Mouse (Mus musculus) heart, embryonic 13.5 days (tissue): ENCODE measurements around the gene Spns1. TPM values are rescaled to one million over a fixed set of nuclear protein-coding genes. Genes with fewer than 3 reads are reported as not detected.
"Not testable (repeated sequence)": the region's sequence is repeated elsewhere in the genome, so short reads cannot be mapped to it uniquely, and the experiment has no call there.

Experiments used
- ATAC-seq: fragments of 200-750 bp; cut with Nextera tagmentation; 2 replicates; pipeline ENCODE4 v1.8.0; 2017; ENCODE audit warnings: moderate TSS enrichment; ENCODE audit not compliant: insufficient number of reproducible peaks, low FRiP score, low TSS enrichment; ENCODE audit errors: extremely low read depth
- H3K27ac ChIP-seq: fragments of 300-500 bp; sonication (generic); replicated peaks from 2 replicates; pipeline ENCODE4 v1.5.1; 2015; ENCODE audit warnings: moderate library complexity, mild to moderate bottlenecking, inconsistent platforms
- H3K27me3 ChIP-seq: fragments of 300-500 bp; sonication (generic); replicated peaks from 2 replicates; pipeline ENCODE4 v1.6.1; 2015; ENCODE audit warnings: mild to moderate bottlenecking, inconsistent platforms
- H3K36me3 ChIP-seq: fragments of 300-500 bp; sonication (generic); 2 replicates; pipeline ENCODE4 v1.6.1; 2015; ENCODE audit warnings: mild to moderate bottlenecking, inconsistent platforms
- H3K4me1 ChIP-seq: fragments of 300-500 bp; sonication (generic); 2 replicates; pipeline ENCODE4 v1.6.1; 2015; ENCODE audit warnings: inconsistent platforms
- H3K4me2 ChIP-seq: fragments of 300-500 bp; sonication (generic); 2 replicates; pipeline ENCODE4 v1.6.1; 2015; ENCODE audit warnings: inconsistent platforms, mild to moderate bottlenecking, moderate library complexity
- H3K4me3 ChIP-seq: fragments of 300-500 bp; sonication (generic); 2 replicates; pipeline ENCODE4 v1.5.1; 2015; ENCODE audit warnings: moderate library complexity, mild to moderate bottlenecking, inconsistent platforms
- H3K9ac ChIP-seq: fragments of 300-500 bp; sonication (generic); 2 replicates; pipeline ENCODE4 v1.6.1; 2015; ENCODE audit warnings: inconsistent platforms, mild to moderate bottlenecking, moderate library complexity
- H3K9me3 ChIP-seq: fragments of 300-500 bp; sonication (generic); 2 replicates; pipeline ENCODE4 v1.6.1; 2016; ENCODE audit warnings: inconsistent platforms
- WGBS: fragments of 180-500 bp; shearing (Covaris S2); methylation state at CpG from one replicate; pipeline ENCODE4 v1.1.7; 2015; ENCODE audit warnings: mixed read lengths; 5-methylcytosine and 5-hydroxymethylcytosine counted together
- polyA plus RNA-seq: library from polyadenylated mRNA; unstranded; fragments of >200 nt; fragmentation: Nextera tagmentation; extraction: Ambion mirVana; gene quantifications from 2 replicates; pipeline ENCODE4 v1.2.1, GENCODE M21; 2015

Gene Spns1
- polyA plus RNA-seq, result 43.7 and 44.9 TPM in 2 replicates

- WGBS, result under 1% methylated on average over 33 of the region's 33 CpGs
- H3K4me3 ChIP-seq, result peak within 1 kb of the TSS; percentile 98
- ATAC-seq, result peak; percentile 91
- peaks cover 21% of the 10 kb centered on the region for H3K4me1 ChIP-seq
- peaks cover 4% of the 10 kb centered on the region; the same call in 1 of the 2 replicates for H3K27me3 ChIP-seq
- H3K9me3 ChIP-seq, result no peaks in the 10 kb centered on the region
- peak within 1 kb of the TSS; percentile 49 for H3K27ac ChIP-seq
- peak within 1 kb of the TSS; percentile 98 for H3K4me2 ChIP-seq
- peak within 1 kb of the TSS; percentile 95 for H3K9ac ChIP-seq
- H3K36me3 ChIP-seq, result peaks cover 30% of the 10 kb centered on the region
These were observed at the start of gene Spns1 for GRCm38 (mm10) chr7:126377278-126378158. Gene Spns1, minus strand, starts transcription at chr7:126377450.

- H3K4me2 ChIP-seq, result no peak overlapping the region
- no peak for ATAC-seq
- H3K27ac ChIP-seq, result no peak overlapping the region
- no peak overlapping the region for H3K9ac ChIP-seq
- no peaks in the 10 kb centered on the region for H3K27me3 ChIP-seq
- no peaks in the 10 kb centered on the region for H3K36me3 ChIP-seq
- no peaks in the 10 kb centered on the region for H3K9me3 ChIP-seq
- WGBS, result 61% methylated on average over 6 of the region's 6 CpGs
- no peak overlapping the region for H3K4me3 ChIP-seq
- peaks cover 8% of the 10 kb centered on the region for H3K4me1 ChIP-seq
These were observed 46.9 kb upstream of the Spns1 start for GRCm38 (mm10) chr7:126424161-126424560.

GRCm38 (mm10) chr7:126421756-126422155, 44.5 kb upstream of the Spns1 start:
- no peak for ATAC-seq
- 81% methylated on average over 5 of the region's 5 CpGs for WGBS
- no peaks in the 10 kb centered on the region for H3K9me3 ChIP-seq

GRCm38 (mm10) chr7:126418496-126418895, 41.2 kb upstream of the Spns1 start:
- ATAC-seq, result no peak
- H3K27me3 ChIP-seq, result 0 out of 2 replicates have a peak, but pooled peaks cover 6% of the 10 kb centered on the region
- no peak overlapping the region for H3K4me2 ChIP-seq
- H3K4me1 ChIP-seq, result no peaks in the 10 kb centered on the region
- no peaks in the 10 kb centered on the region for H3K9me3 ChIP-seq
- H3K36me3 ChIP-seq, result no peaks in the 10 kb centered on the region
- 55% methylated on average over 3 of the region's 3 CpGs for WGBS
- no peak overlapping the region for H3K9ac ChIP-seq
- H3K27ac ChIP-seq, result no peak overlapping the region
- H3K4me3 ChIP-seq, result no peak overlapping the region

More at GRCm38 (mm10) chr7:126421756-126422155, 44.5 kb upstream of the Spns1 start:
- Histone ChIP-seq H3K4me3 (no peak overlapping the region), H3K27ac (no peak overlapping the region), H3K4me2 (no peak overlapping the region), H3K9ac (no peak overlapping the region), H3K36me3 (no peaks in the 10 kb centered on the region), H3K27me3 (no peaks in the 10 kb centered on the region), H3K4me1 (no peaks in the 10 kb centered on the region)

GRCm38 (mm10) chr7:126417606-126418005, 40.4 kb upstream of the Spns1 start:
- no peak for ATAC-seq
- Histone ChIP-seq H3K36me3 (no peaks in the 10 kb centered on the region), H3K4me2 (no peak overlapping the region), H3K4me1 (no peaks in the 10 kb centered on the region), H3K4me3 (no peak overlapping the region), H3K9me3 (no peaks in the 10 kb centered on the region), H3K27ac (no peak overlapping the region), H3K27me3 (0 out of 2 replicates have a peak, but pooled peaks cover 6% of the 10 kb centered on the region), H3K9ac (no peak overlapping the region)
- WGBS, result 80% methylated on average over 4 of the region's 4 CpGs

- no peaks in the 10 kb centered on the region for H3K4me1 ChIP-seq
- H3K4me3 ChIP-seq, result no peak overlapping the region
- 48% methylated on average over 8 of the region's 8 CpGs for WGBS
- no peak overlapping the region for H3K27ac ChIP-seq
- H3K4me2 ChIP-seq, result no peak overlapping the region
- H3K9me3 ChIP-seq, result no peaks in the 10 kb centered on the region
- no peak overlapping the region for H3K9ac ChIP-seq
- H3K27me3 ChIP-seq, result 0 out of 2 replicates have a peak, but pooled peaks cover 6% of the 10 kb centered on the region
- no peak for ATAC-seq
- H3K36me3 ChIP-seq, result no peaks in the 10 kb centered on the region
These were observed 39.8 kb upstream of the Spns1 start for GRCm38 (mm10) chr7:126417045-126417444.

GRCm38 (mm10) chr7:126416615-126417014, 39.4 kb upstream of the Spns1 start:
- no peak for ATAC-seq
- H3K9ac ChIP-seq, result no peak overlapping the region
- no peak overlapping the region for H3K27ac ChIP-seq
- no peaks in the 10 kb centered on the region for H3K9me3 ChIP-seq
- H3K4me2 ChIP-seq, result no peak overlapping the region
- no peaks in the 10 kb centered on the region for H3K36me3 ChIP-seq
- no peaks in the 10 kb centered on the region for H3K4me1 ChIP-seq
- no peak overlapping the region for H3K4me3 ChIP-seq
- WGBS, result 45% methylated on average over 2 of the region's 2 CpGs
- H3K27me3 ChIP-seq, result peaks cover 8% of the 10 kb centered on the region; the same call in 1 of the 2 replicates

- no peaks in the 10 kb centered on the region for H3K36me3 ChIP-seq
- H3K4me2 ChIP-seq, result no peak within 1 kb of the TSS
- no peak within 1 kb of the TSS for H3K9ac ChIP-seq
- WGBS, result 89% methylated on average over 6 of the region's 6 CpGs
- no peak within 1 kb of the TSS for H3K4me3 ChIP-seq
- no peak within 1 kb of the TSS for H3K27ac ChIP-seq
- H3K4me1 ChIP-seq, result no peaks in the 10 kb centered on the region
- peaks cover 14% of the 10 kb centered on the region; the same call in 1 of the 2 replicates for H3K27me3 ChIP-seq
- H3K9me3 ChIP-seq, result no peaks in the 10 kb centered on the region
- no peak for ATAC-seq
These were observed 37.5 kb upstream of the Spns1 start, which contains the start of gene Cd19 for GRCm38 (mm10) chr7:126414725-126415124. Gene Cd19, minus strand, starts transcription at chr7:126414889.

- Histone ChIP-seq H3K27me3 (peaks cover 14% of the 10 kb centered on the region; the same call in 1 of the 2 replicates), H3K36me3 (no peaks in the 10 kb centered on the region), H3K9ac (no peak overlapping the region), H3K4me3 (no peak overlapping the region), H3K27ac (no peak overlapping the region), H3K4me2 (no peak overlapping the region), H3K9me3 (no peaks in the 10 kb centered on the region), H3K4me1 (no peaks in the 10 kb centered on the region)
- ATAC-seq, result no peak
- 76% methylated on average over 4 of the region's 4 CpGs for WGBS
These were observed 33.8 kb upstream of the Spns1 start for GRCm38 (mm10) chr7:126411061-126411460.

- Histone ChIP-seq H3K9ac (no peak overlapping the region), H3K4me3 (no peak overlapping the region), H3K9me3 (no peaks in the 10 kb centered on the region), H3K4me1 (no peaks in the 10 kb centered on the region), H3K27ac (no peak overlapping the region), H3K36me3 (no peaks in the 10 kb centered on the region), H3K27me3 (peaks cover 9% of the 10 kb centered on the region; the same call in 1 of the 2 replicates), H3K4me2 (no peak overlapping the region)
- ATAC-seq, result no peak
- 66% methylated on average over 2 of the region's 2 CpGs for WGBS
These were observed 31.4 kb upstream of the Spns1 start for GRCm38 (mm10) chr7:126408686-126409085.

- not testable (repeated sequence) for H3K9me3 ChIP-seq, H3K36me3 ChIP-seq, H3K27ac ChIP-seq, H3K4me3 ChIP-seq, ATAC-seq, H3K4me1 ChIP-seq, H3K4me2 ChIP-seq, H3K27me3 ChIP-seq, H3K9ac ChIP-seq
- WGBS, result 67% methylated on average over 8 of the region's 8 CpGs
These were observed 25.3 kb upstream of the Spns1 start for GRCm38 (mm10) chr7:126402518-126402917.
